Mouse (Mus musculus) erythroblast, embryonic 14.5 days (primary cell): ENCODE measurements around the gene Sntb2.

Experiments used
- GATA1 ChIP-seq: IDR thresholded peaks from 2 replicates; pipeline ENCODE4 v1.6.1; 2012; ENCODE audit warnings: low read length, inconsistent platforms, mixed read lengths
- TAL1 ChIP-seq: IDR thresholded peaks from 3 replicates; pipeline ENCODE4 v1.6.1; 2012; ENCODE audit warnings: low read length, inconsistent platforms, mixed read lengths

DNA sequence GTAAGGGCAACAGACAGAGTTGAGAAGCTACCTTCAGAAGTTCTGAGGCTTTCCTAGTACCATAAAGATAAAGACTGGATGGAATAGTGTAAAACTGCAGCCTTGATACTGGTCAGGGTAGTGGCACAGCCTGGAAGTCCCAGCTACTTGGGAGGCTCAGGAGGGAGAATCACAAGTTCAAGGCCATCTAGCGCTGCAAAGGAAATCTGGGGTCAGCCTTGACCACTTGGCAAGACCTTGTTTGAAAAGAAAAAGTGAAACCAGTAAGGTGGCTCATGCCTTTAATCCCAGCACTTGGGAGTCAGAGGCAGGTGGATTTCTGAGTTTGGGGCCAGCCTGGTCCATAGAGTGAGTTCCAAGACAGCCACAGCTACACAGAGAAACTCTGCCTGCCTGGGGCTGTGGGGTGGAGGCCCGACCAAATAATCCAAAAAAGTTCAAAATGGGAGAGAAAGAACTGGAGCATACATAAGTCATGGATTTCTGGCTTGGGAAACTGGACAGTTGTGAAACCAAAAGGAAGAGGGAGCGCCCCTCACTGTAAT, 8.4 kb downstream of the Sntb2 start:
- TF ChIP-seq GATA1, result no peak
- TF ChIP-seq TAL1, result no peak
